Mouse (Mus musculus) liver, embryonic 14.5 days (tissue): ENCODE measurements around the gene Fam57b. TPM values are rescaled to one million over a fixed set of nuclear protein-coding genes. Genes with fewer than 3 reads are reported as not detected.

Source experiments
- ATAC-seq: fragments of 200-750 bp; cut with Nextera tagmentation; 2 replicates; pipeline ENCODE4 v1.8.0; 2017; ENCODE audit warnings: moderate number of reproducible peaks, mild to moderate bottlenecking, moderate library complexity; ENCODE audit not compliant: insufficient read depth
- DNase-seq, 3 experiments: peaks; one replicate each; pipeline ENCODE4 v3.0.0-alpha.2; 2012 to 2013; ENCODE audit warnings: low read depth in 3 of 3, low spot score in 3 of 3
- H3K27ac ChIP-seq: fragments of 300-500 bp; sonication (generic); 2 replicates; pipeline ENCODE4 v1.5.1; 2014; ENCODE audit warnings: moderate library complexity, mild to moderate bottlenecking, control low read depth, inconsistent platforms
- H3K27me3 ChIP-seq: fragments of 300-500 bp; sonication (generic); 2 replicates; pipeline ENCODE4 v1.6.1; 2014; ENCODE audit warnings: mild to moderate bottlenecking, low read length, moderate library complexity; ENCODE audit not compliant: control insufficient read depth, insufficient read depth
- H3K36me3 ChIP-seq: fragments of 300-500 bp; sonication (generic); replicated peaks from 2 replicates; pipeline ENCODE4 v1.6.1; 2014; ENCODE audit warnings: low read depth; ENCODE audit not compliant: control insufficient read depth, insufficient read depth
- H3K4me1 ChIP-seq, 2 experiments: fragments of 200-500 bp in 1 of 2; fragments of 300-500 bp in 1 of 2; sonication (generic) in 1 of 2; replicated peaks; 2 replicates each; pipeline ENCODE4 v1.6.1; 2012 to 2014; ENCODE audit warnings: antibody characterized with exemption in 1 of 2, inconsistent platforms in 1 of 2, low read length in 1 of 2; ENCODE audit not compliant: control insufficient read depth in 2 of 2, insufficient read depth in 2 of 2
- H3K4me2 ChIP-seq: fragments of 300-500 bp; sonication (generic); 2 replicates; pipeline ENCODE4 v1.6.1; 2014; ENCODE audit warnings: low read depth, mild to moderate bottlenecking, control low read depth, moderate library complexity
- H3K4me3 ChIP-seq, 2 experiments: fragments of 200-500 bp in 1 of 2; fragments of 300-500 bp in 1 of 2; sonication (generic) in 1 of 2; 2 replicates each; pipeline ENCODE4 v1.5.1; 2012 to 2014; ENCODE audit warnings: low read depth in 2 of 2, low read length in 2 of 2, mild to moderate bottlenecking in 2 of 2, control low read depth in 1 of 2, inconsistent platforms in 1 of 2, moderate library complexity in 1 of 2; ENCODE audit not compliant: insufficient read depth in 1 of 2
- H3K9ac ChIP-seq: fragments of 300-500 bp; sonication (generic); replicated peaks from 2 replicates; pipeline ENCODE4 v1.6.1; 2014; ENCODE audit warnings: mild to moderate bottlenecking, control low read depth, moderate library complexity
- H3K9me3 ChIP-seq: fragments of 300-500 bp; sonication (generic); 2 replicates; pipeline ENCODE4 v1.6.1; 2016; ENCODE audit warnings: low read length, mixed read lengths; ENCODE audit not compliant: control insufficient read depth
- CTCF ChIP-seq: IDR thresholded peaks from 2 replicates; pipeline ENCODE4 v1.5.1; 2016; ENCODE audit warnings: antibody characterized with exemption, low read depth, control low read depth
- EP300 ChIP-seq: IDR thresholded peaks from 2 replicates; pipeline ENCODE4 v1.6.1; 2016; ENCODE audit warnings: antibody characterized with exemption, low read depth
- WGBS: fragments of 180-500 bp; shearing (Covaris S2); extraction: QIAGEN DNeasy Blood & Tissue Kit; methylation state at CpG from one replicate; pipeline ENCODE4 v1.1.7; 2014; ENCODE audit not compliant: insufficient replicate concordance; 5-methylcytosine and 5-hydroxymethylcytosine counted together
- polyA plus RNA-seq, 2 experiments: library from polyadenylated mRNA; depleted of rRNA in 1 of 2; stranded (reverse) in 1 of 2; unstranded in 1 of 2; fragments of >200 nt; fragmentation: Nextera tagmentation in 1 of 2; extraction: Ambion mirVana in 1 of 2; gene quantifications; 2 replicates each; pipeline versions ENCODE4 v1.2.1 to v1.2.3; 2012 to 2014

The Fam57b gene
- polyA plus RNA-seq (2012; rRNA removed), result 0.19 and 0.24 TPM in 2 replicates
- polyA plus RNA-seq (2014; fragmentation: Nextera tagmentation; extraction: Ambion mirVana), result not detected in 2 replicates

- Histone ChIP-seq H3K27me3 (no peaks in the 10 kb centered on the region), H3K4me3 (peak within 1 kb of the TSS; percentile 70 to 72), H3K36me3 (peaks cover 21% of the 10 kb centered on the region), H3K27ac (peak within 1 kb of the TSS; percentile 84), H3K9me3 (no peaks in the 10 kb centered on the region), H3K9ac (peak within 1 kb of the TSS; percentile 81), H3K4me2 (peak within 1 kb of the TSS; percentile 99), H3K4me1 (peaks cover 19 to 27% of the 10 kb centered on the region in 2 experiments)
- no peak for TF ChIP-seq CTCF
- DNase-seq (no peak), ATAC-seq (no peak)
- WGBS, result 7% methylated on average over 21 of the region's 21 CpGs
Measured at GRCm38 (mm10) chr7:126797411-126798126, at the start of gene Fam57b. Fam57b (plus strand) TSS chr7:126797668.

- WGBS, result 73% methylated on average over 7 of the region's 7 CpGs
- Histone ChIP-seq H3K4me1 (peaks cover 0 to 11% of the 10 kb centered on the region in 2 experiments; a peak in 2 of 4 replicates), H3K9me3 (no peaks in the 10 kb centered on the region), H3K36me3 (no peaks in the 10 kb centered on the region), H3K4me3 (no peak overlapping the region), H3K9ac (no peak overlapping the region), H3K27ac (no peak overlapping the region), H3K4me2 (no peak overlapping the region), H3K27me3 (no peaks in the 10 kb centered on the region)
- DNase-seq (no peak), ATAC-seq (no peak)
- TF ChIP-seq EP300 (no peak), CTCF (no peak)
Measured at GRCm38 (mm10) chr7:126748824-126749223, 48.6 kb upstream of the Fam57b start.

GRCm38 (mm10) chr7:126749582-126750343, 47.7 kb upstream of the Fam57b start:
- no peaks in the 10 kb centered on the region for H3K9me3 ChIP-seq
- H3K27ac ChIP-seq, result no peak overlapping the region
- no peak for TF ChIP-seq EP300
- TF ChIP-seq CTCF, result peak; percentile 31
- H3K4me1 ChIP-seq, result peaks cover 0 to 14% of the 10 kb centered on the region in 2 experiments; a peak in 2 of 4 replicates
- DNase-seq (no peak), ATAC-seq (no peak)
- no peak overlapping the region for H3K4me2 ChIP-seq
- no peak overlapping the region for H3K4me3 ChIP-seq
- H3K27me3 ChIP-seq, result no peaks in the 10 kb centered on the region
- H3K36me3 ChIP-seq, result no peaks in the 10 kb centered on the region
- no peak overlapping the region for H3K9ac ChIP-seq
- 79% methylated on average over 17 of the region's 17 CpGs for WGBS

DNA sequence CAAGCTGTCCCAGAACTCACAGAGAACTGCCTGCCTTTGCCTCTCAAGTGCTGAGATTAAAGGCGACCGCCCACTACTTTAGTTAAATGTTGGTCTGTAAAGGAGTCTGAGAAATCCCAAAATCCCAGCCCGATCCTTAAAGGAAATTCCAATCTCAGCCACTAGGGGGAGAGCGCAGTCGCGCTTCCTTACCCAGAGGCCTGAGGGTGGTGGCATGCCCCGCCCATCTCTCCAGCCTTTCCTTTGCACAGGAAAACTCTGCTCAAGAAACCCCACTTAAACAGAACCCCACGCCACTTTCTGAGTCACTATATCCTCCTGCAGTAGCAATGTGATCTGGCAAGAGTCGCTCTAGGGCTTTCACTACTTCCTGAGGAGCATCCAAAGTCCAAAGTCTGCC, 42.6 kb upstream of the Fam57b start:
- no peak overlapping the region for H3K4me3 ChIP-seq
- H3K4me2 ChIP-seq, result no peak overlapping the region
- H3K36me3 ChIP-seq, result no peaks in the 10 kb centered on the region
- H3K9me3 ChIP-seq, result no peaks in the 10 kb centered on the region
- H3K9ac ChIP-seq, result no peak overlapping the region
- TF ChIP-seq EP300, result no peak
- peak; percentile 94 for TF ChIP-seq CTCF
- DNase-seq (peak in 2 of 3 experiments; percentile 55 to 63), ATAC-seq (peak; percentile 34; the same call in 1 of the 2 replicates)
- 3% methylated on average over 9 of the region's 9 CpGs for WGBS
- H3K27me3 ChIP-seq, result no peaks in the 10 kb centered on the region
- no peak overlapping the region for H3K27ac ChIP-seq
- H3K4me1 ChIP-seq, result peaks cover 3 to 12% of the 10 kb centered on the region in 2 experiments

DNA sequence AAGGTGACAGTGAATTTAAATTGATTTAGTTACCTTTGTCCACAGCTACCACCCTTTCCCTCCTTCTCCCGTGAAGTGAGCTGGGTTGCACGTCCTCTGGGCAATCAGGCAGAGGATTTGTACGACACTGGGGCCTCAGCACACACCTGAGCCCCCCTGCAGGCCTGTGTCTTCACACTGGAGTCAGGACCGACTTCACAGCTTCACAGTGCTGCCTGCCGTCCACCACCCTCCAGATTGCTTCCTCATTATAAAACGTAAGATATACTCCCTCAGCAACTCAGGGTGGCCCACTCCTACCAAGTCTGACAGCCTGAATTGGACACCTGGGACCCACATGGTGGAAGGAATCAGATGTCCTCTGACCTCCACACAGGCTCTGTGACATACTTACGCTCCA, 38.9 kb upstream of the Fam57b start:
- DNase-seq (no peak), ATAC-seq (no peak)
- Histone ChIP-seq H3K4me3 (no peak overlapping the region), H3K27me3 (no peaks in the 10 kb centered on the region), H3K36me3 (no peaks in the 10 kb centered on the region), H3K9ac (no peak overlapping the region), H3K4me2 (no peak overlapping the region), H3K4me1 (peaks cover 14 to 42% of the 10 kb centered on the region in 2 experiments), H3K27ac (no peak overlapping the region), H3K9me3 (no peaks in the 10 kb centered on the region)
- TF ChIP-seq CTCF, result no peak
- TF ChIP-seq EP300, result no peak
- 65% methylated on average over 7 of the region's 7 CpGs for WGBS
